Mouse (Mus musculus): ENCODE results near the gene Nop14. TPM values are rescaled to one million over a fixed set of nuclear protein-coding genes. Genes with fewer than 3 reads are reported as not detected.
"Not testable (repeated sequence)": the region's sequence is repeated elsewhere in the genome, so short reads cannot be mapped to it uniquely, and the experiment has no call there.

Nop14 gene
- polyA plus RNA-seq, 1 experiment: 41.0 TPM

DNA sequence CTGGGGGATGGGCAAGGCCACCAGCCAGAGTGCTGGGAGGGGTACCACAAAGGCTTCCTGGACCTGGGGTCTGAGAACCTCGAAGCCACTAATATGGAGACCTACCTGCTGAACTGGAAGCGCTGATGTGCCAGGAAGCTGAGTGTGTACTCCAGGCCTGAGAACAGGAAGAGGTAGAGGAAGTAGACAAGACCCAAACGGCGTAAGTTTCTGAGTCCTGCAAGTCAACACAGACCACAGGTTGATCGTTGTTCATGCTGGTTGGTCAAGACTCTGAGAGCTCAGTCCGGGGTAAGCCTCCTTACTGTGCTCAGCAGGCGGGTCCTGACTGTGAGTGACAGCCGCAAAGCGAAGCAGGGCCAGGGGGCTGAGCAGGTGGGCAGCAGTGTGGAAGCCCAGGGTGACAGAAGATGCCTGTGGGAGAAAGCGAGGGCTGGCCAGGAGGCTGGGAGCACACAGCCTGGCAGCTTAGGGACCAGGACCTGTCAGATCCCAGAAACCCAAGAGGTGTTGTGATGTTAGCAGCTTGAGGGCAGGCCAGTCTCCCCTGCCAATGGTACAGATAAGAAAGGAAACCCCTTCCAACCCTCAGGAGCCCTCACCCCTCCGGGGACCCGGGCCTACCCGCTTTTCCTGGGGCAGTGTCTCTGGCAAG lies 25.1 kb downstream of the Nop14 start:
- TF ChIP-seq POLR2A (IDR thresholded peaks at IDR 0.05; ENCODE audit: low read depth, low read length) (no peak), CTCF (IDR thresholded peaks at IDR 0.05; ENCODE audit: borderline replicate concordance, insufficient read depth, low read length) (no peak)
- no peak overlapping the region for H3K27ac ChIP-seq (ENCODE audit: insufficient read depth, low read length)
- no peaks in the 10 kb centered on the region for H3K4me1 ChIP-seq (ENCODE audit: control insufficient read depth, insufficient read depth, low read length)
- no peak overlapping the region for H3K4me3 ChIP-seq (ENCODE audit: insufficient read depth, low read length)

DNA sequence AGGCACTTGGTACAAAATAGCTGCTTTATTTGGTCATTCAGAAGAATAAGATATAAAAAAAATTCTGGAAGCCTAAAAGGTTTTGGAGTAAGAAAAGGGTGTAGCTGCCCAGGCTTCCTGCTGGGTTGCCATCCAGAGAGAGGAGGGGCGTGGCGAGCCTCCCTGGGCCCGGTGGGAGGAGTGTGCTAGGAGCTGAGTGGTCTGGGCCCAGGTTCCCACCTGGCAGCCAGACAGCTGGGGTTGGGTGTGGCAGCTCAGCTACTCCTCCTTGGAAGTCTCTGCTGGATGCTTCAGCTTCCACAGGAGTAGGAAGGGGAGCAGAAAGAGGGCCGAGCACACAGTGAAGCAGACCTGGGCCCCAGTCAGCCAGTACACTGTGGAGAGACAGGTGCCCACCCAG lies 26.3 kb downstream of the Nop14 start:
- no peak overlapping the region for H3K27ac ChIP-seq (ENCODE audit: insufficient read depth, low read length)
- no peak overlapping the region for H3K4me3 ChIP-seq (ENCODE audit: insufficient read depth, low read length)
- TF ChIP-seq CTCF (IDR thresholded peaks at IDR 0.05; ENCODE audit: borderline replicate concordance, insufficient read depth, low read length) (no peak), POLR2A (IDR thresholded peaks at IDR 0.05; ENCODE audit: low read depth, low read length) (no peak)
- H3K4me1 ChIP-seq (ENCODE audit: control insufficient read depth, insufficient read depth, low read length): no peaks in the 10 kb centered on the region

DNA sequence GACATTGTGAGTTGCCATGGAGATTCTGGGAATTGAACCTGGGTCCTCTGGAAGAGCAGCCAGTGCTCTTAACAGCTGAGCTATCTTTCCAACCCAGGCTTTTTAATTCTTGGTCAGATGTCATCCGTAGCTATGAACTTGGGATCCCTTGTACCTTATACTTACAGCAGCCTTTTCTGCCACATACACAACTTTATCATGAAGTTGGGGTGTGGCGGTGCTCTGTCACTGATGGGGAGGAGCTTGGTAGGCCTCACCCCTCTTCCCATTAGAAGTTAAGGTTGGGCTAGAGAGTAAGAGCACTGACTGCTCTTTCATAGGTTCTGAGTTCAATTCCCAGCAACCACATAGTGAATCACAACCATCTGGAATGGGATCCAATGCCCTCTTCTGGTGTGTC lies 27.0 kb downstream of the Nop14 start:
- Histone ChIP-seq H3K4me3 (ENCODE audit: insufficient read depth, low read length) (no peak overlapping the region), H3K27ac (ENCODE audit: insufficient read depth, low read length) (no peak overlapping the region), H3K4me1 (ENCODE audit: control insufficient read depth, insufficient read depth, low read length) (no peaks in the 10 kb centered on the region)
- TF ChIP-seq CTCF (IDR thresholded peaks at IDR 0.05; ENCODE audit: borderline replicate concordance, insufficient read depth, low read length): no peak
- no peak for TF ChIP-seq POLR2A (IDR thresholded peaks at IDR 0.05; ENCODE audit: low read depth, low read length)

DNA sequence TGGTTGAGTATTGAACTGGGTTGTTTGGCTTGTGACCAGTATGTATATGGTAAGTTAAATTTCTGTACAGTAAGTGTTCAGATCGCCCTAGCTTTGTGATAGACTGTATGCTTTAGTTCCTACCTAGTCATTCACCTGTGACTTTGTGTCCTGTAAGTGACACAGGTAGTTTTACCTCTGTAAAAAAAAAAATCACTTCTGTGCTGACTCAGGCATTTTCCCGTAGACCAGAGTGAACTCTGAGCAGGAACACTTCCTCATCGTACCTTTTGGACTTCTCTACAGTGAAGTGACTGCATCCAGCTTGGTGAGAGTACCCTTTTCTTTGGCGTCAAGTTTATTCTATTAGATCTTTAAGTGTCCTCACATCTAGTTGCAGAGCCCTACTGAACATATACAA lies 50.0 kb downstream of the Nop14 start:
- Histone ChIP-seq H3K4me3 (ENCODE audit: insufficient read depth, low read length) (no peak overlapping the region), H3K4me1 (ENCODE audit: control insufficient read depth, insufficient read depth, low read length) (no peaks in the 10 kb centered on the region; the same call in 1 of the 2 replicates), H3K27ac (ENCODE audit: insufficient read depth, low read length) (no peak overlapping the region)
- TF ChIP-seq POLR2A (IDR thresholded peaks at IDR 0.05; ENCODE audit: low read depth, low read length) (no peak), CTCF (IDR thresholded peaks at IDR 0.05; ENCODE audit: borderline replicate concordance, insufficient read depth, low read length) (no peak)

DNA sequence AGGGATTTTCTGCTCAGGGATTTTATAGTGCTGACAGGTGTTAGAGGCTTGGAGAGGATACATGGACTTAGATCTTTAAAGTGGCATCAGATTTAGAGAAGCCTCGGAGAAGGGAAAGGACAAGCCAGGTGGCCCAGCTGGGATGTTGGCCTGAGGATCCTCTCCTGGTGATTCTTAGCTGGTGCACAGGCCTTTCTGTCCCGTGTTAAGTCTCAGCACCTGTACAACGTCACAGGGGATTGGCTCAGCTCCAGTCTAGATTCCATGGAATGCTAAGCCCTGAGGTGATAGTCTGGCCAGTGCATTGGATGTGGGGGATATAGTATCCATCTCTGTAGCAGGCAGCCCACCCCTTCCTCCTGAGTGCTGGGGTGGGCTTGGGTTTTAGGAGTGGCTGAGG lies 51.7 kb downstream of the Nop14 start:
- H3K4me3 ChIP-seq (ENCODE audit: insufficient read depth, low read length): no peak overlapping the region
- TF ChIP-seq CTCF (IDR thresholded peaks at IDR 0.05; ENCODE audit: borderline replicate concordance, insufficient read depth, low read length) (no peak), POLR2A (IDR thresholded peaks at IDR 0.05; ENCODE audit: low read depth, low read length) (no peak)
- no peaks in the 10 kb centered on the region; the same call in 1 of the 2 replicates for H3K4me1 ChIP-seq (ENCODE audit: control insufficient read depth, insufficient read depth, low read length)
- no peak overlapping the region for H3K27ac ChIP-seq (ENCODE audit: insufficient read depth, low read length)

DNA sequence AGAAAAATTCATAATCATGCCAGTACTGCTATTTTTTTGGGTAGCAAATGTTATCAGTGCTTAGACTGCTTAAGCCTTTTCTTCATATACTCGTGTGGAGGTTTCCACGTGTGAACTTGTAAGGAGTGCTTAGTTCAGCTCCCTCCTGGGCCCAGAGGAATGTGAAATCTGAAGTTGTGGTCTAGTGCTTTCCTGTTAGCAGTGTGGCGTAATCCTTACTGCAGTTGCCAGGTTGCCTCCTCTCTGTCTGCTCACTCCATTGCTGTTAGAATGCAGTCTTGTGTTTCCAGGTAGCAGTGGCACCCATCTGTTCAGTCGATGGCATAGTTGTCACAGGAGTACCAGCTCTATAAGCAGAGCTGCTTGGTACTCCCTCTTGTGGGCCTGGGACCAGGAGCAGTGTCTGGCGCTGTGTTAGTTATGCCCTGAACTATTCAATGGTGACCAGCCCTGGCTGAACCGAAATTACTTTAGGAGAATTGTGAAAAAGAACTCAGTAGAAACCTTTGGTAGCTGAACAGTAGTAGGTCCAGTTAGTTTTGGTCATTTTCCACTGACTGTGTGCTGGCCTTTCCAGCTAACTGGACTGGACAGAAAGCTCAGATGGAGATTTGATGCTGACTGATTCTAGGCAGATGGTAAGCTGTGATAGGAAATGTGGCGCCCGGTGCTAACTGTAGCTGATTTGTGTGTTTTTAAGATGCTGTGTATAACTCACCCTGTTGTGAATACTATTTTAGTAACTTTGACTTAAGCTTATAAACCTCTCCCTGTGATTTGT lies 52.7 kb downstream of the Nop14 start:
- TF ChIP-seq CTCF (IDR thresholded peaks at IDR 0.05; ENCODE audit: borderline replicate concordance, insufficient read depth, low read length): no peak
- no peak for TF ChIP-seq POLR2A (IDR thresholded peaks at IDR 0.05; ENCODE audit: low read depth, low read length)
- Histone ChIP-seq H3K4me3 (ENCODE audit: insufficient read depth, low read length) (no peak overlapping the region), H3K27ac (ENCODE audit: insufficient read depth, low read length) (no peak overlapping the region), H3K4me1 (ENCODE audit: control insufficient read depth, insufficient read depth, low read length) (no peaks in the 10 kb centered on the region; the same call in 1 of the 2 replicates)

DNA sequence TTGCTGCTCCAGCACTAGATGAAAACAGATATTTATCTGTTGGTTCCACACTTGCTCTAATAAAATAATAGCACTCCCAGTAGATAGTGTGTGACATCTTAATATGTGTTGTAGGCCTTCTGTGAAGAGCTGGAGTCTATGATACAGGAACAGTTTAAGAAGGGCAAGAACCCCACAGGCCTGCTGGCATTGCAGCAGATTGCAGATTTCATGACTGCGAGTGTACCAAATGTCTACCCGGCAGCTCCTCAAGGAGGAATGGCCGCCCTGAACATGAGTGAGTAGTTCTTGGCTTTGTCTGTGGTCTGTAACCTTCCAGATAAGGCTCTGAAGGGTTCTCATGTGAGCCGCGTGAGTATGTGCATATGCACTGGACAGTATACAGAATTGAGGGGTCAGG lies 55.4 kb downstream of the Nop14 start:
- TF ChIP-seq POLR2A (IDR thresholded peaks at IDR 0.05; ENCODE audit: low read depth, low read length) (no peak), CTCF (IDR thresholded peaks at IDR 0.05; ENCODE audit: borderline replicate concordance, insufficient read depth, low read length) (no peak)
- Histone ChIP-seq H3K27ac (ENCODE audit: insufficient read depth, low read length) (no peak overlapping the region), H3K4me1 (ENCODE audit: control insufficient read depth, insufficient read depth, low read length) (no peaks in the 10 kb centered on the region; the same call in 1 of the 2 replicates), H3K4me3 (ENCODE audit: insufficient read depth, low read length) (no peak overlapping the region)

DNA sequence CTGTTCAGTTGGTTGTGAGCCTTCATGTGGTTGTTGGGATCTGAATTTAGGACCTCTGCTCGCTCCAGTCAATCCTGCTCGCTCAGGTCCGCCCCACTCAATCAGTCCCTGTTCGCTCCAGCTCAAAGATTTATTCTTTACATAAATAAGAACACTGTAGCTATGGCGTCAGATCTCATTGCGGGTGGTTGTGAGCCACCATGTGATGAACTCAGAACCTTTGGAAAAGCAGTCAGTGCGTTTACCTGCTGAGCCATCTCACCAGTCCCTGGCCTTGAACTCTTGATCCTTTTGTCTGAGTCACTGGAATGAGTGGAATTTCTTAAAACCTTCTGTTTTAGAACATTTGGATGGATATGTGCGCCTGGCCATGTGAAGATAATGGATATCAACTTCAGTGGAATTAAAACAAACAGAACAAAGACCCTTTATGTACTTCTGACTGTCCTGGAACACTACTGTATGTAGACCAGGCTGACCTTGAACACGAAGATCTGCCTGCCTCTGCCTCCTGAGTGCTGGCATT lies 66.7 kb downstream of the Nop14 start:
- Histone ChIP-seq H3K4me3 (ENCODE audit: insufficient read depth, low read length) (no peak overlapping the region), H3K27ac (ENCODE audit: insufficient read depth, low read length) (no peak overlapping the region), H3K4me1 (ENCODE audit: control insufficient read depth, insufficient read depth, low read length) (no peaks in the 10 kb centered on the region)
- TF ChIP-seq POLR2A (IDR thresholded peaks at IDR 0.05; ENCODE audit: low read depth, low read length) (no peak), CTCF (IDR thresholded peaks at IDR 0.05; ENCODE audit: borderline replicate concordance, insufficient read depth, low read length) (no peak)

DNA sequence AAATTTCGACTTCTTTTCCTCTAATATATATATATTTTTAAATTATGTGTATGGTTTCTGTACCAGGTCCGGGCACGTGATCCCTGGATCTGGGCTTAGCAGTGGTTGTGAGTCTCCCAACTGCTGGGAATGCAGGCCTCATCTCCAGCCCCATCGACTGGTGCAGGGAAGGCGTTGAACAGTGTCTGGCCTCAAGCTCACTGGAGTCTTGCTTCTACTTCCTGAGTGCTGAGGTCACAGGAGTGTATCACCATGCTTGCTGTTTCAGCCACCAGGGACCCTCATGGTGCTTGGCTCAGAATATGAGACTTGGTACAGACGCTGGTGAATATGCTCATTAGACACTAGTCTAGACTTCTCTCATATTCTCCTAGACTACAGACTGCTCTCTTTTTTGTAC lies 67.3 kb downstream of the Nop14 start:
- H3K4me1 ChIP-seq (ENCODE audit: control insufficient read depth, insufficient read depth, low read length): no peaks in the 10 kb centered on the region

DNA sequence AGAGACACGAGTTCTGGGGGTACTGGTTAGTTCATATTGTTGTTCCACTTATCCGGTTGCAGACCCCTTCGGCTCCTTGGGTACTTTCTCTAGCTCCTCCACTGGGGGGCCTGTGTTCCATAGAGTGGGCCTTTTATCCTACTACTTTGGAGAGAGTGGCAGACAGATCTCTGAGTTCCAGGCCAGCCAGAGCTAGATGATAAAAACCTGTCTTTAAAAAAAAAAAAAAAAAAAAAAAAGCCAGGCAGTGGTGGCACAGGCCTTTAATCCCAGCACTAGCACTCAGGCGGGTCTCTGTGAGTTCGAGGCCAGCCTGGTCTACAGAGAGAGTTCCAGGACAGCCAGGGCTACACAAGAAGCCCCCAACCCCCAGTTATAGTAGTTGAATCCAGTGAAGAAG lies 67.7 kb downstream of the Nop14 start:
- H3K4me3 ChIP-seq (ENCODE audit: insufficient read depth, low read length); H3K27ac ChIP-seq (ENCODE audit: insufficient read depth, low read length); H3K4me1 ChIP-seq (ENCODE audit: control insufficient read depth, insufficient read depth, low read length): not testable (repeated sequence)

More for the DNA sequence above, 67.3 kb downstream of the Nop14 start:
- TF ChIP-seq CTCF (IDR thresholded peaks at IDR 0.05; ENCODE audit: borderline replicate concordance, insufficient read depth, low read length): no peak
- no peak for TF ChIP-seq POLR2A (IDR thresholded peaks at IDR 0.05; ENCODE audit: low read depth, low read length)
- H3K27ac ChIP-seq (ENCODE audit: insufficient read depth, low read length): no peak overlapping the region
- H3K4me3 ChIP-seq (ENCODE audit: insufficient read depth, low read length): no peak overlapping the region

All from embryonic fibroblast, embryonic 13.5 days (primary cell).